Mouse (Mus musculus): ENCODE results near the gene Cyp3a16.

DNA sequence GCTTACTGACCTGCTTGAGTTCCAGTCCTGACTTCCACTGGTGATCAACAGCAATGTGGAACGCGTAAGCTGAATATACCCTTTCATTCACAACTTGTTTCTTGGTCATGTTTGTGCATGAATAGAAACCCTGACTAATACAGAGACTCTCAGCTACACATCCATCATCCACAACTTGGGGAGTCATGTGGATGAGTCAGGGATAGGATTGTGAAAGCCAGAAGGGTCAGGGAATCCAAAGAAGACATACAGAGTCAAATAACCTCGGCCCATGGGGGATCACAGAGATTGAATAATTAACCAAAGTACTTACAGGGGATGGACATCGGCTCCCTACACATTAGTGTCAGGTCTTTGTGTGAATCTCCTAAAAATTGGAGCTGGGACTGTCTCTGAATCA, 7.2 kb downstream of the Cyp3a16 start:
- TF ChIP-seq CTCF (IDR thresholded peaks at IDR 0.05; ENCODE audit: borderline replicate concordance, extremely low read depth, insufficient read depth, insufficient read length), result no peak
- TF ChIP-seq POLR2A (IDR thresholded peaks at IDR 0.05; ENCODE audit: borderline replicate concordance, extremely low read depth, insufficient read depth, insufficient read length, poor library complexity, severe bottlenecking), result no peak

Data from brain, embryonic 14.5 days (tissue).